Mouse (Mus musculus) CH12.LX (cell line): ENCODE measurements at regions not wholly inside any gene's neighbourhood (a gene's known extent, or its start where the extent isn't known, plus 50 kb on each side); places are given as distances from the start of the nearest gene placed in this dataset.
"Not testable (repeated sequence)": the region's sequence is repeated elsewhere in the genome, so short reads cannot be mapped to it uniquely, and the experiment has no call there.

Source experiments
- DNase-seq: peaks from one replicate; pipeline ENCODE4 v3.0.0-alpha.2; 2013; ENCODE audit errors: extremely low read depth
- H3K27ac ChIP-seq: 2 replicates; pipeline ENCODE4 v1.5.1; 2012; ENCODE audit warnings: low read depth, mild to moderate bottlenecking, control low read depth, moderate library complexity; ENCODE audit not compliant: insufficient read depth
- H3K27me3 ChIP-seq: replicated peaks from 2 replicates; pipeline ENCODE3; 2012; ENCODE audit warnings: inconsistent platforms
- H3K36me3 ChIP-seq, 2 experiments: replicated peaks in 1 of 2; 2 replicates each; pipeline versions ENCODE3 to v1.6.1; 2012; ENCODE audit warnings: inconsistent platforms in 1 of 2, low read length in 1 of 2, mild to moderate bottlenecking in 1 of 2, mixed read lengths in 1 of 2, moderate library complexity in 1 of 2; ENCODE audit not compliant: control insufficient read depth in 1 of 2, insufficient read depth in 1 of 2
- H3K4me1 ChIP-seq, 2 experiments: 2 replicates each; pipeline ENCODE4 v1.6.1; 2012; ENCODE audit warnings: inconsistent platforms in 1 of 2, moderate library complexity in 1 of 2; ENCODE audit not compliant: insufficient read depth in 2 of 2, control insufficient read depth in 1 of 2
- H3K4me2 ChIP-seq: 2 replicates; pipeline ENCODE4 v1.6.1; 2012; ENCODE audit warnings: low read depth, mild to moderate bottlenecking, control low read depth; ENCODE audit not compliant: poor library complexity, insufficient read depth, severe bottlenecking
- H3K4me3 ChIP-seq, 3 experiments: fragments of 150-350 bp in 1 of 3; sonication (generic) in 1 of 3; replicated peaks in 1 of 3; 2 replicates each; pipeline versions ENCODE3 to v1.5.1; 2011 to 2012; ENCODE audit warnings: low read depth in 2 of 3, low read length in 2 of 3, mild to moderate bottlenecking in 2 of 3, moderate library complexity in 2 of 3, control low read depth in 1 of 3, improper control_type of control experiment in 1 of 3, inconsistent platforms in 1 of 3, mixed read lengths in 1 of 3; ENCODE audit not compliant: poor library complexity in 1 of 3
- H3K79me2 ChIP-seq: replicated peaks from 2 replicates; pipeline ENCODE4 v1.6.1; 2012; ENCODE audit warnings: mild to moderate bottlenecking, moderate library complexity; ENCODE audit not compliant: control insufficient read depth, poor library complexity, insufficient read depth, severe bottlenecking; ENCODE audit errors: extremely low read depth
- H3K9ac ChIP-seq: 2 replicates; pipeline ENCODE4 v1.6.1; 2012; ENCODE audit warnings: low read depth, mild to moderate bottlenecking, control low read depth, moderate library complexity; ENCODE audit not compliant: insufficient read depth
- H3K9me3 ChIP-seq: replicated peaks from 2 replicates; pipeline ENCODE3; 2012; ENCODE audit warnings: low read length, inconsistent platforms, mixed read lengths
- BHLHE40 ChIP-seq: IDR thresholded peaks from 2 replicates; pipeline ENCODE4 v1.6.1; 2011; ENCODE audit warnings: mild to moderate bottlenecking, low read depth, low read length, improper control_type of control experiment
- CHD2 ChIP-seq: IDR thresholded peaks from 2 replicates; pipeline ENCODE4 v1.6.1; 2011; ENCODE audit warnings: low read length, improper control_type of control experiment
- CTCF ChIP-seq, 2 experiments: IDR thresholded peaks in 1 of 2; conservative IDR thresholded peaks in 1 of 2; 2 replicates each; pipeline ENCODE4 v1.5.1; 2011 to 2012; ENCODE audit warnings: low read depth in 2 of 2, low read length in 2 of 2, improper control_type of control experiment in 1 of 2, inconsistent platforms in 1 of 2, mild to moderate bottlenecking in 1 of 2, moderate library complexity in 1 of 2
- HCFC1 ChIP-seq: IDR thresholded peaks from 2 replicates; pipeline ENCODE4 v1.6.1; 2012; ENCODE audit warnings: low read depth, mild to moderate bottlenecking, inconsistent platforms, low read length, improper control_type of control experiment
- IRF4 ChIP-seq: IDR thresholded peaks from 2 replicates; pipeline ENCODE4 v1.6.1; 2014; ENCODE audit warnings: low read depth, mild to moderate bottlenecking, inconsistent platforms, low read length, improper control_type of control experiment
- JUN ChIP-seq: IDR thresholded peaks from 2 replicates; pipeline ENCODE4 v1.6.1; 2011; ENCODE audit warnings: low read depth, mild to moderate bottlenecking, low read length, improper control_type of control experiment, moderate library complexity; ENCODE audit not compliant: insufficient read depth
- JUND ChIP-seq: conservative IDR thresholded peaks from 2 replicates; pipeline ENCODE4 v1.6.1; 2011; ENCODE audit warnings: low read depth, low read length, improper control_type of control experiment
- KAT2A ChIP-seq: IDR thresholded peaks from 2 replicates; pipeline ENCODE4 v1.6.1; 2012; ENCODE audit warnings: low read length, improper control_type of control experiment, inconsistent platforms; ENCODE audit not compliant: insufficient replicate concordance
- MAX ChIP-seq: IDR thresholded peaks from 2 replicates; pipeline ENCODE4 v1.6.1; 2011; ENCODE audit warnings: low read length, improper control_type of control experiment
- NELFE ChIP-seq: IDR thresholded peaks from 2 replicates; pipeline ENCODE4 v1.6.1; 2011; ENCODE audit warnings: low read depth, low read length, improper control_type of control experiment
- PAX5 ChIP-seq: IDR thresholded peaks from 2 replicates; pipeline ENCODE4 v1.6.1; 2012; ENCODE audit warnings: low read length, inconsistent platforms, mixed read lengths
- SIN3A ChIP-seq: IDR thresholded peaks from 2 replicates; pipeline ENCODE4 v1.6.1; 2012; ENCODE audit warnings: low read length, improper control_type of control experiment, inconsistent platforms
- SMC3 ChIP-seq: IDR thresholded peaks from 2 replicates; pipeline ENCODE4 v1.6.1; 2011; ENCODE audit warnings: low read depth, low read length, improper control_type of control experiment
- TBP ChIP-seq: conservative IDR thresholded peaks from 2 replicates; pipeline ENCODE4 v1.6.1; 2011; ENCODE audit warnings: low read depth, low read length, improper control_type of control experiment
- UBTF ChIP-seq: IDR thresholded peaks from 2 replicates; pipeline ENCODE4 v1.6.1; 2012; ENCODE audit warnings: low read depth, mild to moderate bottlenecking, inconsistent platforms, low read length, improper control_type of control experiment, moderate library complexity
- ZKSCAN1 ChIP-seq: IDR thresholded peaks from 2 replicates; pipeline ENCODE4 v1.6.1; 2012; ENCODE audit warnings: low read depth, inconsistent platforms, low read length, improper control_type of control experiment, borderline replicate concordance
- dilution Hi-C: fragments of 300-500 bp; cut with MboI; formaldehyde crosslinking; loops from 2 replicates; pipeline ENCODE4 v1.14.3; 2020; ENCODE audit warnings: low sequenced_read_pairs; ENCODE audit not compliant: extremely low pct_unique_long_range_greater_than_20kb, extremely low pct_ligation_motif_present
- in situ Hi-C: fragments of 300-500 bp; cut with MboI; formaldehyde crosslinking; loops from 3 replicates; pipeline ENCODE4 v1.14.3; 2019; ENCODE audit warnings: low sequenced_read_pairs, low pct_ligation_motif_present, low pct_unique_long_range_greater_than_20kb, mixed read lengths

- TF ChIP-seq BHLHE40, result no peak
- TF ChIP-seq HCFC1, result no peak
- no peak for TF ChIP-seq NELFE
- no peak for TF ChIP-seq JUND
- no peak for TF ChIP-seq IRF4
- TF ChIP-seq SMC3, result no peak
- no peak for TF ChIP-seq CHD2
- no peak for TF ChIP-seq CTCF (conservative IDR thresholded peaks at IDR 0.05 in 1 of 2, IDR thresholded peaks at IDR 0.05 in 1 of 2; ENCODE audit: low read depth in 2 of 2, low read length in 2 of 2)
- TF ChIP-seq JUN, result no peak
- TF ChIP-seq TBP, result no peak
- no peak for TF ChIP-seq KAT2A
- no peak for TF ChIP-seq ZKSCAN1
- no peak for TF ChIP-seq PAX5
- no peak for TF ChIP-seq SIN3A
- no peak for TF ChIP-seq UBTF
- no peak for TF ChIP-seq MAX
- no peak overlapping the region for H3K4me3 ChIP-seq
- H3K79me2 ChIP-seq, result no peaks in the 10 kb centered on the region
- no peak for DNase-seq
- in situ Hi-C loops (no loop called here), dilution Hi-C loops (no loop called here)
- H3K36me3 ChIP-seq, result no peaks in the 10 kb centered on the region
- H3K27ac ChIP-seq, result no peak overlapping the region
- H3K4me1 ChIP-seq, result no peaks in the 10 kb centered on the region
- no peak overlapping the region for H3K9ac ChIP-seq
- H3K4me2 ChIP-seq, result no peak overlapping the region
- H3K27me3 ChIP-seq, result no peaks in the 10 kb centered on the region
- no peaks in the 10 kb centered on the region for H3K9me3 ChIP-seq
These were observed 299.7 kb upstream of the Pou3f2 start for GRCm38 (mm10) chr4:22787866-22788265.

GRCm38 (mm10) chr4:22763026-22763425, 274.9 kb upstream of the Pou3f2 start:
- H3K4me1 ChIP-seq, result not testable (repeated sequence)

More at GRCm38 (mm10) chr4:22763026-22763425, 274.9 kb upstream of the Pou3f2 start:
- H3K4me3 ChIP-seq, H3K27me3 ChIP-seq, in situ Hi-C loops, H3K9me3 ChIP-seq, dilution Hi-C loops, H3K27ac ChIP-seq, H3K36me3 ChIP-seq, H3K4me2 ChIP-seq, H3K9ac ChIP-seq, DNase-seq, H3K79me2 ChIP-seq: not testable (repeated sequence)
